In genomic region chr5:92499378-92499777, GRCm38 (mm10) we compare ENCODE assay signal across 9 mouse cellular contexts. TPM values are rescaled to one million over a fixed set of nuclear protein-coding genes. Genes with fewer than 3 reads are reported as not detected.
DNase-seq lines count a peak whose midpoint lies in the region; ATAC-seq and TF ChIP-seq lines count a peak whose summit lies in the region.
"Had no signal": no experiment of that assay in that cellular context is flagged by ENCODE, and none has a peak within 500 bp of the region (broad histone marks: within the 10 kb centered on the region; RNA-seq: fewer than 3 reads in every experiment).

No protein-coding gene starts in this region.

- intact Hi-C loops in heart, adult 2 months (cut with DNase I): no loop called here
- intact Hi-C loops in heart, postnatal 14 days (cut with DNase I): no loop called here
- intact Hi-C loops in left cerebral cortex, postnatal 10 days (cut with DNase I): no loop called here

- peaks cover 24% of the 10 kb centered on the region for H3K36me3 ChIP-seq in heart, adult 2 months (ENCODE audit: control insufficient read depth, insufficient read depth, low read length)
- H3K36me3 ChIP-seq in thymus, adult 2 months (ENCODE audit: control insufficient read depth, insufficient read depth, low read length): no peaks in the 10 kb centered on the region
- no peaks in the 10 kb centered on the region for H3K36me3 ChIP-seq in intestine, embryonic 15.5 days
- H3K36me3 ChIP-seq: embryonic facial prominence, embryonic 12.5 days had no signal

- peaks cover 8% of the 10 kb centered on the region for H3K79me2 ChIP-seq in heart, adult 2 months (replicated peaks; ENCODE audit: control insufficient read depth, insufficient read depth, low read length)

- no peak overlapping the region for H3K9ac ChIP-seq in heart, adult 2 months (ENCODE audit: low read depth, low read length)
- no peak overlapping the region for H3K9ac ChIP-seq in intestine, embryonic 15.5 days
- H3K9ac ChIP-seq: embryonic facial prominence, embryonic 12.5 days had no signal

- DNase-seq in heart, adult 2 months: peak in 1 of 2 experiments; percentile 26
- DNase-seq in heart, postnatal 14 days: no peak
- peak; percentile 45 for DNase-seq in thymus, adult 2 months
- DNase-seq in thymus, adult 18-20 months: no peak
- no peak for DNase-seq in embryo, embryonic 11 days
- DNase-seq in left cerebral cortex, postnatal 10 days (ENCODE audit: extremely low spot score in 1 of 2, low spot score in 2 of 2): no peak
- no peak for DNase-seq in left cerebral cortex, adult 9 months (ENCODE audit: low spot score in 2 of 2)

- no peak for ATAC-seq in intestine, embryonic 15.5 days

- TF ChIP-seq POLR2A in heart, adult 2 months (IDR thresholded peaks at IDR 0.05; ENCODE audit: insufficient read depth, low read depth, low read length): no peak
- TF ChIP-seq POLR2A in thymus, adult 2 months (IDR thresholded peaks at IDR 0.05; ENCODE audit: control insufficient read depth, extremely low read depth, insufficient read depth, low read length, poor library complexity): no peak

- TF ChIP-seq EP300 in heart, adult 2 months (IDR thresholded peaks at IDR 0.05; ENCODE audit: insufficient read depth, low read depth, low read length): no peak

- no peak overlapping the region for H3K4me2 ChIP-seq in intestine, embryonic 15.5 days (replicated peaks)
- H3K4me2 ChIP-seq: embryonic facial prominence, embryonic 12.5 days had no signal

- no peaks in the 10 kb centered on the region for H3K27me3 ChIP-seq in heart, adult 2 months (ENCODE audit: control insufficient read depth, insufficient read depth, low read length)
- no peaks in the 10 kb centered on the region for H3K27me3 ChIP-seq in thymus, adult 2 months (ENCODE audit: control insufficient read depth, insufficient read depth, low read length)
- no peaks in the 10 kb centered on the region for H3K27me3 ChIP-seq in intestine, embryonic 15.5 days (replicated peaks)
- H3K27me3 ChIP-seq: embryonic facial prominence, embryonic 12.5 days had no signal

- TF ChIP-seq CTCF in heart, adult 2 months (IDR thresholded peaks at IDR 0.05): no peak
- no peak for TF ChIP-seq CTCF in thymus, adult 2 months (IDR thresholded peaks at IDR 0.05; ENCODE audit: borderline replicate concordance, control insufficient read depth, extremely low read depth, insufficient read depth, low read length, poor library complexity)

- no peaks in the 10 kb centered on the region for H3K9me3 ChIP-seq in intestine, embryonic 15.5 days
- H3K9me3 ChIP-seq: embryonic facial prominence, embryonic 12.5 days had no signal

- H3K4me3 ChIP-seq in heart, adult 2 months: no peak overlapping the region
- no peak overlapping the region for H3K4me3 ChIP-seq in thymus, adult 2 months (ENCODE audit: control insufficient read depth, insufficient read depth, low read length)
- H3K4me3 ChIP-seq in intestine, embryonic 15.5 days (replicated peaks): no peak overlapping the region
- H3K4me3 ChIP-seq: embryonic facial prominence, embryonic 12.5 days had no signal

- WGBS in heart, adult 2 months: 12% methylated on average over 3 of the region's 3 CpGs
- WGBS in thymus, adult 2 months: 9% methylated on average over 3 of the region's 3 CpGs
- WGBS in intestine, embryonic 15.5 days: 42% methylated on average over 3 of the region's 3 CpGs

- H3K4me1 ChIP-seq in heart, adult 2 months (ENCODE audit: control insufficient read depth, insufficient read depth, low read length): peaks cover 27% of the 10 kb centered on the region
- peaks cover 39% of the 10 kb centered on the region for H3K4me1 ChIP-seq in thymus, adult 2 months (replicated peaks; ENCODE audit: control insufficient read depth, insufficient read depth, low read length)
- H3K4me1 ChIP-seq in intestine, embryonic 15.5 days (replicated peaks): peaks cover 28% of the 10 kb centered on the region

- H3K27ac ChIP-seq in heart, adult 2 months: peak overlapping the region; percentile 34
- H3K27ac ChIP-seq in thymus, adult 2 months (ENCODE audit: control insufficient read depth, insufficient read depth, low read length): 0 out of 2 replicates have a peak overlapping the region, but pooled peaks have one; percentile 18
- peak overlapping the region; percentile 30; the same call in 1 of the 2 replicates for H3K27ac ChIP-seq in intestine, embryonic 15.5 days
- H3K27ac ChIP-seq: embryonic facial prominence, embryonic 12.5 days had no signal

RNA-seq across cellular contexts. Expression of gene Scarb2, which starts 7.3 kb away (rescaled TPM):
- 10 to 100 TPM; 76.7 to 85.9 TPM for total RNA-seq in heart, adult 2 months (2021)
- 38.5 and 74.6 TPM in 2 replicates for polyA plus RNA-seq in heart, adult 2 months (2012; rRNA removed)
- 10 to 100 TPM; 71.5 to 72.9 TPM for total RNA-seq in heart, postnatal 14 days (2021)
- 40.2 and 40.9 TPM in 2 replicates for polyA plus RNA-seq in thymus, adult 2 months (2012; rRNA removed)
- polyA plus RNA-seq in intestine, embryonic 15.5 days (2015; fragmentation: Nextera tagmentation; extraction: Ambion mirVana): 12.4 and 13.1 TPM in 2 replicates
- total RNA-seq in left cerebral cortex, postnatal 10 days (2021): 10 to 100 TPM; 90.0 to 92.6 TPM

RNA-seq across cellular contexts. Expression of gene Fam47e, which starts 55.5 kb away (rescaled TPM):
- not detected for total RNA-seq in heart, adult 2 months (2021)
- polyA plus RNA-seq in heart, adult 2 months (2012; rRNA removed): 0.23 TPM in 1 of 2 replicates, not detected in the other
- total RNA-seq in heart, postnatal 14 days (2021): not detected
- not detected in 2 replicates for polyA plus RNA-seq in thymus, adult 2 months (2012; rRNA removed)
- polyA plus RNA-seq in intestine, embryonic 15.5 days (2015; fragmentation: Nextera tagmentation; extraction: Ambion mirVana): 0.23 TPM in 1 of 2 replicates, not detected in the other
- total RNA-seq in left cerebral cortex, postnatal 10 days (2021): under 1 TPM in 1 of 2 experiments, not detected in 1; 0.55 TPM
- polyA plus RNA-seq: embryonic facial prominence, embryonic 12.5 days had no signal
